Comparison of ENCODE assay signal across 1 mouse cellular context in genomic region chr14:55905518-55905917, GRCm38 (mm10).
A peak's percentile ranks its signal among the peaks of the same experiment; 100 is the strongest.
TF ChIP-seq lines count a peak whose summit lies in the region.

No protein-coding gene starts in this region.

TF ChIP-seq in MEL, 35 proteins besides CTCF, POLR2A, EP300 and RAD21 (continued from another document):
- TF ChIP-seq UBTF (IDR thresholded peaks at IDR 0.05; ENCODE audit: borderline replicate concordance, insufficient read depth, low read depth, low read length) (no peak), RCOR1 (IDR thresholded peaks at IDR 0.05; ENCODE audit: low read depth, low read length) (no peak), BHLHE40 (IDR thresholded peaks at IDR 0.05; ENCODE audit: borderline replicate concordance, low read depth, low read length) (no peak), KAT2A (conservative IDR thresholded peaks at IDR 0.05; ENCODE audit: low read depth, low read length) (no peak), SMC3 (IDR thresholded peaks at IDR 0.05; ENCODE audit: low read depth, low read length) (0 out of 2 replicates have a peak, but pooled peaks have one; percentile 10)
TF ChIP-seq in MEL: peak in this region for 1.
